Mouse (Mus musculus) thymus, postnatal 0 days (tissue): Measurements from ENCODE around the gene Slc2a2. TPM values are rescaled to one million over a fixed set of nuclear protein-coding genes. Genes with fewer than 3 reads are reported as not detected.
A peak's percentile ranks its signal among the peaks of the same experiment; 100 is the strongest.

Experiments
- DNase-seq: peaks from one replicate; pipeline ENCODE4 v3.0.0-alpha.2; 2015; ENCODE audit warnings: low spot score
- polyA plus RNA-seq: library from polyadenylated mRNA; unstranded; fragments of >200 nt; fragmentation: Nextera tagmentation; extraction: Ambion mirVana; gene quantifications from 2 replicates; pipeline ENCODE4 v1.2.1, GENCODE M21; 2015

The Slc2a2 gene
- polyA plus RNA-seq = 0.12 and 0.22 TPM in 2 replicates

GRCm38 (mm10) chr3:28697797-28698196, at the start of gene Slc2a2:
Slc2a2 (plus strand) TSS chr3:28697903.
- DNase-seq = no peak

GRCm38 (mm10) chr3:28652574-28652973, 45.1 kb upstream of the Slc2a2 start:
- no peak for DNase-seq

GRCm38 (mm10) chr3:28653043-28653442, 44.7 kb upstream of the Slc2a2 start:
- no peak for DNase-seq

GRCm38 (mm10) chr3:28654740-28655139, 43.0 kb upstream of the Slc2a2 start:
- DNase-seq = no peak

- no peak for DNase-seq
Observed at GRCm38 (mm10) chr3:28658349-28658748, 39.4 kb upstream of the Slc2a2 start.

GRCm38 (mm10) chr3:28680851-28681250, 16.9 kb upstream of the Slc2a2 start:
- no peak for DNase-seq

- no peak for DNase-seq
Observed at GRCm38 (mm10) chr3:28681866-28682265, 15.8 kb upstream of the Slc2a2 start.

- DNase-seq = no peak
Observed at GRCm38 (mm10) chr3:28682411-28682810, 15.3 kb upstream of the Slc2a2 start.

GRCm38 (mm10) chr3:28685510-28685909, 12.2 kb upstream of the Slc2a2 start:
- no peak for DNase-seq

GRCm38 (mm10) chr3:28694811-28695210, 2.9 kb upstream of the Slc2a2 start:
- no peak for DNase-seq

- no peak for DNase-seq
Observed at GRCm38 (mm10) chr3:28695608-28696007, 2.1 kb upstream of the Slc2a2 start.

- no peak for DNase-seq
Observed at GRCm38 (mm10) chr3:28696162-28696561, 1.5 kb upstream of the Slc2a2 start.

- DNase-seq = no peak
Observed at GRCm38 (mm10) chr3:28699601-28700000, 1.9 kb downstream of the Slc2a2 start.

- DNase-seq = peak; percentile 21
Observed at GRCm38 (mm10) chr3:28705522-28706137, 7.9 kb downstream of the Slc2a2 start.

GRCm38 (mm10) chr3:28706736-28707135, 9.0 kb downstream of the Slc2a2 start:
- DNase-seq = no peak

- DNase-seq = peak; percentile 29
Observed at GRCm38 (mm10) chr3:28709740-28710139, 12.0 kb downstream of the Slc2a2 start.

- no peak for DNase-seq
Observed at GRCm38 (mm10) chr3:28713913-28714698, 16.4 kb downstream of the Slc2a2 start.

GRCm38 (mm10) chr3:28718521-28718920, 20.8 kb downstream of the Slc2a2 start:
- no peak for DNase-seq

- DNase-seq = no peak
Observed at GRCm38 (mm10) chr3:28721218-28721617, 23.5 kb downstream of the Slc2a2 start.

- DNase-seq = no peak
Observed at GRCm38 (mm10) chr3:28721838-28722237, 24.1 kb downstream of the Slc2a2 start.

- DNase-seq = no peak
Observed at GRCm38 (mm10) chr3:28722531-28722930, 24.8 kb downstream of the Slc2a2 start.

- peak; percentile 19 for DNase-seq
Observed at GRCm38 (mm10) chr3:28723534-28723933, 25.8 kb downstream of the Slc2a2 start.

- DNase-seq = no peak
Observed at GRCm38 (mm10) chr3:28725203-28725602, 27.5 kb downstream of the Slc2a2 start.
